Mouse (Mus musculus): ENCODE results near the gene Socs7.
"Not testable (repeated sequence)": the region's sequence is repeated elsewhere in the genome, so short reads cannot be mapped to it uniquely, and the experiment has no call there.

Gene Socs7

DNA sequence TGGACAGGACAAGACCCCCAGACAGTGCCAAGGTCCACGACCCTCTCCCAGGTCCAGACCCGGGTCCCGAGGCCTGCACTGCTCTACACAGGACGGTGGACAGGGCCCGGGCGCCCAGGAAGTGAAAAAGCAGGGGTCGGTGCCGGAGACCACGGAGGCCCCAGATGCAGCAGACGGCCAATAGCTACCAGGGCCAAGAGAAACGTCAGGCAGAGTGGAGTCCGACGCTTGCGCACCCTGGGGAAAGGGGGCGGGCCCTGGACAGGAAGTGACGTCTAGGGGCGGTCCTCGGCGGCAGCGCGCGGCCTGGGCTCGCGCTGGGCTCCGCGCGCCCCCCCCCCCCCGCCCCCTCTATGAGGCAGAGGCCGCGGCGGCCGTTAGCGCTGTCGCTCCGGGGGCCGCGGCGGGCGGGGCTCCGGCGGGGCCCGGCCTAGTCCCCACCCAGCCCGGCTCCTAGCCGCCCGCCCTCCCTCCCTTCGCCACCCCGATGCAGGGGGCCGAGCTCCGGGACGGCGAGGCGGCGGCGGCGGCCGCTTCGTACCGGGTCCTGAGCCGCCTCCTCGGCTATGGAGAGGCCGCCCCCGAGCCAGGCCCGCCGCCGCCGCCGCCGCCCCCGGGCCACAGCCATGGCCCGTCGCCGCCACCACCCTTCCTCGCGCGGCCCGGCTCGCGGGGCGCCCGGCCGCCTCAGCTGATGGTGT is at the start of gene Socs7:
Gene Socs7 (plus strand): TSS at position 604 of the 701 bp plus-strand sequence.
- DNase-seq, result peak; percentile 96 to 97

DNA sequence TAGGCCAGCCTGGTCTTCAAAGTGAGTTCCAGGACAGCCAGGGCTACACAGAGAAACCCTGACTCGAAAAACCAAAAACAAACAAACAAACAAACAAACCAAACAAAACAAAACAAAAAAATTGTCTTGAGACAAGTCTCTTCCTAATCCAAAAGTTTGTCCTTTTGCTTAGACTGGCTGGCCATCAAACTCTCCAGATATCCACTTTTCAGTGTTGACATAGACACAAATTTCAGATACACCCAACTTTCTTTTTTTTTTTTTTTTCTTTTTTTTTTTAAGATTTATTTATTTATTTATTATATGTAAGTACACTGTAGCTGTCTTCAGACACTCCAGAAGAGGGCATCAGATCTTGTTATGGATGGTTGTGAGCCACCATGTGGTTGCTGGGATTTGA is 49.5 kb upstream of the Socs7 start:
- DNase-seq, result not testable (repeated sequence)

DNA sequence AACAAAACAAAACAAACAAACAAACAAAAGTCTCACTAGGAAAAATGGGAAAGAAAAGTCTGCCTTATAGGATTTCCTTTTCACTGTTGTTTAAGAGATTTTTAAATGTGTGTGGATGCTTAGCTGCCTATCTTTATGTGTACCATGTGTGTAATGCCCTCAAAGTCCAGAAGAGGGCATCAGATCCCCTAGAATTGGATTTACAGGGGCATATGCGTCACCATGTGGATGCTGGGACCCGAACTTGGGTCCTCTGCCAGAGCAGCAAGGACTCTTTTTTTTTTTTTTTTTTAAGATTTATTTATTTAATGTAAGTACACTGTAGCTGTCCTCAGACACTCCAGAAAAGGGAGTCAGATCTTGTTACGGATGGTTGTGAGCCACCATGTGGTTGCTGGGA is 48.2 kb upstream of the Socs7 start:
- no peak for DNase-seq

DNA sequence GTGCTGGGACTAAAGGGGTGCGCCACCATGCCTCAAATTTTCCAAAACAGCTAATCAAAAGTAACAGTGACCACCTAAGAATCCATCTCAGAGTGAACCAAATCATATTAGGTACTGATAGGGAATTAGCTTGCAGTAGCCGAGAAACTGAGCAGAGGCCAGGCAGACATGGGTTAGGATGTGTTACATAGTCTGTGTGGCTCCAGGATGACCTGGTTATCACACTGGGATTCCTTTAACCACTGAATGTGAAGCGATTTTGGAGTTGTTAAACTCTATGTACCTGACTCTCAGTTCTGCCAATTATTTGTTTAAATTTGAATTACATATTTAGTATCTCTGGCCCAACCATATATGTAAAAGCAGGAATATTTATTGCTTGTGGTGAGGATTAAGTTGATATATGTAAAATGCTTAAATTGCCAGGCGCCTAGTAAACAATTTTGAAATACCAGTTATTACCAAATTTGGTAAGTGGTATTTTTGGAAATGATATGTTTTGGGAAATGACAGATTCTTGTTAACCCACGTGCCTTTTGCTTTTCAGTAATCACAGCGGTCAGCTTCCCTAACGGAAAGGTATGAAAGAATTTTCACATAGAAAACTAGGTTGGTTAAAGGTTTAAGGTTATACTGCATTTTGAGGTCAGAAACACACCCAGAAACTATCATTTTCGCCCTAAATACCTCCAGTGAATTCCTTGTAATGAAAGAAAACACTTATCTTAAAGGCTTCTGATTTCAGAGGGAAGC is 47.4 kb upstream of the Socs7 start:
- DNase-seq, result no peak

DNA sequence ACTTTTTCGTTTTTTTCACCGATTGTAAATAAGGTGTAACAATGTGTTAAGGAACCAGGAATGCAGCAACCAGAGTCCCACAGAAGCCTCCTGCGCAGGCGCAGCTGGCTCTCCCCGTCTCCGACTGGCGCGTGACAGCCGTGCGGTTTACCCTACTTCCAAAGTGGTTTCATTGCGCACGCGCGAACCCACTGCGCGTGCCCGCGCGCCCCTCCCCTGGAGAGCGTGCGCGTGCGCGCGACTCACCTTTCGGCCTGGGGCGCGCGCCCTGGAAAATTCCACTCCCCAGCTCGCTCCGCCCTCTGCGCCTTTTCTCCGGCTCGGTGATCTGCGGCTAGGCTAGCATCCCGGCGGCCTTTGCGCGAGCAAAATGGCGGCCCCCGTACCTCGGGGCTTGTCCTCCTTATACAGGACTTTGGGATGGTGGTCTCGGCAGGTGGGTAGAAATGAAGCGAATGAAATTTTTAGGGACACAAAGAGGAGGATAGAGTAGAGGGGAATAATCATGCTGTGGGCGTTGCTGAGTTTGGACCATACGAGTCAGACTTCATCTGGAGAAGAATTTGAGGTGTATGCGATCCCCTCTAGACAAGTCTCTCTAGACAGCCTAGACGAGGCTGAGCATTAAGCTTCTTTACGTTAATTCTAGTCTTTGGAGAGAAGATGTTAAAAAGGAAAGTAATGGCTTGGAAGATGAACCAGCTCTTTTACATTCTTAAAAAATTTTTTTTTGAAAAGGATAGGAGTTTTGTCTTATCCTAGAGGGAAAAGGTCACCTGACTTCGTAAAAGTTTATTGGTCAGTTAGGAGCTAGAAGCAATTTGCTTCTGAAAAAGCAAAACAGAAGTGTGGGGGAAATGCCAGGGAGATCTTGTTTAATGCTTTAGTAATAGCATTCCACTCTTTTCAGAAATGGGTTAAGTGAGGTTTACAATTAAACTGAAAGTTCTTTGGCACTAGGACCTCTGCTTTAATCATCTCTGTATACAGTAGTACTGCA is 46.5 kb upstream of the Socs7 start, which contains the start of gene Mrpl45:
Gene Mrpl45 (plus strand): TSS at position 213 of the 1,000 bp plus-strand sequence.
- DNase-seq, result peak; percentile 99

GRCm38 (mm10) chr11:97321197-97321596 is 41.2 kb upstream of the Socs7 start:
- DNase-seq, result no peak

- not testable (repeated sequence) for DNase-seq
These were observed 40.3 kb upstream of the Socs7 start for GRCm38 (mm10) chr11:97321894-97322600.

- DNase-seq, result no peak
These were observed 37.1 kb upstream of the Socs7 start for GRCm38 (mm10) chr11:97325224-97325623.

- peak; percentile 51 to 76 for DNase-seq
These were observed 34.2 kb upstream of the Socs7 start for GRCm38 (mm10) chr11:97328148-97328547.

DNA sequence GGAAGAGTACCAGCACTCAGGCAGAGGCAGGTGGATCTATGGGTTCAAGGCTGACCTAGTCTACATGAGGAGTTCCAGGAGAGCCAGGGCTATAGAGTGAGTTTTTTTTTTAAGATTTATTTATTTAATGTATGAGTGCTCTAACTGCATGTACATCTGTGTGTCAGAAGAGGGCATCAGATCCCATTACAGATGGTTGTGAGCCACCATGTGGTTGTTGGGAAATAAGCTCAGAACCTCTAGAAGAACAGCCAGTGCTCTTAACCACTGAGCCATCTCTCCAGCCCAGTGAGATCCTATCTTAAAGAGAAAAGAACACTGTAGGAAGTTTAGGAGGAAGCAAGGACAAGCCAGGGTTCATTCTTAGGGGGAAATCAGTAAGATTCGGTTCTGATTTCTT is 32.0 kb upstream of the Socs7 start:
- DNase-seq, result no peak

DNA sequence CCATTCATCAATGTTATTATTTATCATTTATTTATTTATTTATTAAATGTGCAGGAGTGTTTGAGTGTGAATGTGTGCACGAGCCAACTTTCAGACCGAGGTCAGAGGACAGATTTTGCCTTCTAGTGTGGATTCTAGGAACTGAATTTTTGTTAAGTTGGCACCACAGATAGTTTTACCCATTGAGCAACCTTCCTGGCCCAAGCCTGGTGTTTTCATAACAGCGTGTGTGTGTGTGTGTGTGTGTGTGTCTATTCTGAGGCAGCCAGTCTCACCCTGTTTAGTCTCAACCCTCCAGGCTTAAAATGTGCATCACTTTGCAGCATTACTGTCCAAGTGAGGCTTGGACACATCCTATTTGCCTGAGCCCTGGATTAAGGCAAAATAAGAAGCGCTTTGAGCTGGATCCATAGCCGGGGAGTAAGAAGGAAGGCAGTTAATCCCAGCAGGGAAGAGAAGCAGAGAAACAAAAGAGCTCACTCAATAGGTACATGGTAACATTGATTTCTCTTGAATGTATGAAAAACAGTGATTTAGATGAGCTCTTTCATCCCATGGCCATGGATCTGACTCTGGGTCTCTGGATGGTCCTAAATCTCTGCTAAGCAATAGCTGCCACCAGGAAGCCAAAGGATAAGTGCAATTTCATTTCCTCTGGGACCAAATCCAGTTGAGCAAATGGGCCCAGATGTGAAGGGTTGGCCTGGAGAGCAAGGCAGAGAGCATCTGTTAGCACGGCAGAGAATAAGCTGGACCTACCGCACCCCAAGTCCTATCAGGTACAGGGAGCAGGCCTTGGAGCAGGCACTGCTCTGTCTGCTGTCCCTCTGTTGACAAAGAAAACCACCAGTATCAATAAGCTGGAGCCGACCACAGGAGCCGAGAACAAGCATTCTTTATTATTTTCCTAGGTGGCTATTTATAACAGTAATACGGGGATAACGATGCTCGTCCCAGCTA is 30.8 kb upstream of the Socs7 start:
- DNase-seq, result no peak

DNA sequence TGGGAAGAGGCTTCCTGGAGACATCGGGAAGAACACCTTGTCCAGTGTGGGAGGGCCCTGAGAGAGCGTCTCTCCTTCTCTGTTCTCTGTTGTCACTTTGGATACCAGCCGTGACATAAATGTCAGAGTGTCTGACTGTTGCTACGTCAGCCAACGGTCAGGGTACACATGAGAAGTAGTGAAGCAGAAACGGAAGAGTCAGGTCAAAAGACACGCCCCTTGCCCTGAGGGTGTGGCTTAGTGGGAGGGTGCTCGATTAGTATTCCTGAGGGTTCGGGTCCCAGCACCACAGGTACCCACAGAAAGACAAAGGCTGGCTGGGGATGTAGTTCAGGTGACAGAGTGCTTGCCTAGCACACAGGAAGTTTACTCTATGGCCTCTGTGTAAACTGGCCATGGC is 29.3 kb upstream of the Socs7 start:
- DNase-seq, result peak; percentile 56 to 73

DNA sequence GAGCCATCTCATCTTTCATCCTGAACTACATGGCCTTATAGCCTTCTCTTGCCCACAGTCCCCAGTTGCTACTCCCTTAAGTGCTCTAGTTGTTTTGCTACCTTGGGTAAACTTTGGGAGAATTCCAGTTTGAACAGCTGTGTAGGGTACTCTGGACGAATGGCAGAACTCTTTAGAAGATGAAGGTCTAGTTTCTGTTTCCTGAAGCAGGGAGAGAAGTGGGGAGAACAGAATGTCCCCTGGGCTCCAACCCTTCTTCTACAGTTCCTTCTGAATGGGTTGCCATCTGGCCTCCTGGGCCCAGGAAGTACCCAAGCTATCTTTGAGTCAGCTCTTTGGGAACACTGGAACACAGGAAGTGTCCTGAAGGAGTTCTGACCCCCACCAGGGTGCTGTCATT is 28.5 kb upstream of the Socs7 start:
- no peak for DNase-seq

DNA sequence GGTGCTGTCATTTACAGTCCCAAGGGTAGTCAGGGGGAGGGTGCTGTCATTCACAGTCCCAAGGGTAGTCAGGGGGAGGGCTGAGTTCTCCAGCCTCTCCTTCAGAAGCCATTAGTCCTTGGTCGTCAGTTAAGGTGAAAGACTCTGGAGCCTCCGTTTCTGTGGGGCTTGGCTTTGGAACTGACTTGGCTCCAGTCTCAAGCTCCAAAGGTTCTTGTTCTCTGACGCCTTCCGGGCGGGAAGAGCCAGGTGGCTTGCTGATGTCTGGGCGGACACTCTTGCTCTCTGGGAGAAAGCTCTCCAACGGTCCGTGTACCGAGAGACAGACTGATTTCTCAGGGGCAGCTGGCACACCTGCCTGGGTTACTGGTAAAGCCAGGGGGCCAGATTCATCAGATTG is 28.0 kb upstream of the Socs7 start:
- peak; percentile 26 to 59 for DNase-seq

GRCm38 (mm10) chr11:97336238-97336637 is 26.1 kb upstream of the Socs7 start:
- DNase-seq, result no peak

- DNase-seq, result peak in 1 of 2 experiments; percentile 28
These were observed 25.5 kb upstream of the Socs7 start for GRCm38 (mm10) chr11:97336751-97337345.

- peak; percentile 45 to 77 for DNase-seq
These were observed 25.0 kb upstream of the Socs7 start for GRCm38 (mm10) chr11:97337363-97337762.

DNA sequence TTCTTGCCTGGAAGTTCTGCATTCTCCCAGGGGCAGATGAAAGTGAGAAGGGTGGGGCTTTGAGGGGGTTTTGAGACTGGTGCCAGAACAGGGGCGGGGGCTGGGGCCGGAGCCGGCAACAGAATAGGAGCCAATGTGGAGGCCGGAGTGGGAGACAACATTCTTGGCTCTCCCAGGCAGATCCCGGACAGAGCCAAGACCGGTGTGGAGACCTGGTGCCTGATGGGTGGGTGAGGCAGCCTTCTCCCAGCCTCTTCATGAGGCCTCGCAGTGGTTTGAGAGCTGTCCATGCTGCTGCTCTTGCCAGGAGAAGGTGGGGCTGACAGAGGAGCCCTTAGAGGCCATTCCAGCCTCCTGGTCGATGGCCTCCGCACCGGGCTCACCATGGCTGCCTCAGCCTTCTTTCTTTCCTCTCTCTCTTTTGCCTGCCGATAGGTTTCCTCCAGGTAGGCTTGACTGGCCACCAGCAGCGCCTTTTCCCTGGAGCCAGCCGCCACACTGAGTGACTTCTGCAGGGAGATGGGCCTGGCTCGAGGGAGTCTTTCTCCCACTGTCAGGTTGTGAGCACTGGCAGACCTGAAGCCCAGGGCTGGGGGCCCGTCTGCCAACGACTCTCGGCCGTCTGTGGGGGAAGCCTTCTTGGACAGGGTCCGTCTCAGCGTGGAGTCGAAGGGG is 23.9 kb upstream of the Socs7 start:
- DNase-seq, result peak in 1 of 2 experiments; percentile 43

DNA sequence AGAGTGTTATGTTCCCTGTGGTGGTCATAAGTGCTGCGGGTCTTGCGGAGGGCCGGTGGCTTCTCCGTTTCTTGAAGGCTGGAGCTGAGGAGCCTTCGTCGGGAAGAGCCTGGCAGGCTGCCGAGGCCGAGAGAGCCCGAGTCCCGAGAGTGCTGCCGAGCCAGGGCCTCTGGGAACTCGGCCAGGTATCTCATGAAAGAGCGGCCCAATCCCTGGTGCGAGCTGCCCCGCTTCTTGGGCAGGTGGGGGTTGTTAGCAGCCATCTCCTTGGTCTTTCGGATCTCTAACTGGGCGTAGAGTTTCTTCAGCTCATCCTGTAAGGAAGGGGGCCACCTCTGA is 23.4 kb upstream of the Socs7 start:
- DNase-seq, result peak; percentile 88 to 89

DNA sequence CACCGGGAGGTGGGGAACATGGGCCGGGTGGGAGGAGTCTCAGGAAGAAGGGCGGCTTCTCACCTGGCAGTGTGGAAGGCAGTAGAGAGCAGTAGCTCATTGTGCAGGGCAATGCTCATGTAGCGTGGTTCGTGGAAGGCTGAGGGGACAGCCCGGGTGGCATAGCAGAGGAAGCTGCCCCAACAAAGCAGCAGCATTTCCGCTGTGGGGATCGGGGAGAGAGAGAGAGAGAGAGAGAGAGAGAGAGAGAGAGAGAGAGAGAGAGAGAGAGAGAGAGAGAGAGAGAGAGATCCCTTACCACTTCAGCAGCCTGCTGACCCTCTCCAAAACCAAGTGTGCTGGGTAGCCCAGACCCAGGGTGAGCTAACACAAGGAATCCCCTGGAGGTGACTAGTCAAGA is 19.2 kb upstream of the Socs7 start:
- no peak for DNase-seq
